Mouse (Mus musculus) midbrain, embryonic 16.5 days (tissue): ENCODE data around the gene Slit2. TPM values are rescaled to one million over a fixed set of nuclear protein-coding genes. Genes with fewer than 3 reads are reported as not detected.

Source experiments
- ATAC-seq: fragments of 200-750 bp; cut with Nextera tagmentation; 2 replicates; pipeline ENCODE4 v1.8.0; 2017; ENCODE audit warnings: moderate TSS enrichment
- H3K27ac ChIP-seq: fragments of 300-500 bp; sonication (generic); 2 replicates; pipeline ENCODE4 v1.5.1; 2014; ENCODE audit warnings: mild to moderate bottlenecking, low read length, mixed read lengths
- H3K27me3 ChIP-seq: fragments of 300-500 bp; sonication (generic); 2 replicates; pipeline ENCODE4 v1.6.1; 2014; ENCODE audit warnings: low read depth, low read length, mixed read lengths; ENCODE audit not compliant: control insufficient read depth, insufficient read depth
- H3K36me3 ChIP-seq: fragments of 300-500 bp; sonication (generic); 2 replicates; pipeline ENCODE4 v1.6.1; 2014; ENCODE audit warnings: mild to moderate bottlenecking, low read length, moderate library complexity, mixed read lengths; ENCODE audit not compliant: control insufficient read depth, insufficient read depth
- H3K4me1 ChIP-seq: fragments of 300-500 bp; sonication (generic); 2 replicates; pipeline ENCODE4 v1.6.1; 2014; ENCODE audit warnings: mild to moderate bottlenecking, low read length, mixed read lengths; ENCODE audit not compliant: control insufficient read depth, insufficient read depth
- H3K4me2 ChIP-seq: fragments of 300-500 bp; sonication (generic); 2 replicates; pipeline ENCODE4 v1.6.1; 2014; ENCODE audit warnings: mild to moderate bottlenecking, low read length, mixed read lengths
- H3K4me3 ChIP-seq: fragments of 300-500 bp; sonication (generic); 2 replicates; pipeline ENCODE4 v1.5.1; 2014; ENCODE audit warnings: low read depth, mild to moderate bottlenecking, low read length, moderate library complexity, mixed read lengths
- H3K9ac ChIP-seq: fragments of 300-500 bp; sonication (generic); 2 replicates; pipeline ENCODE4 v1.6.1; 2014; ENCODE audit warnings: low read depth, low read length, mixed read lengths
- H3K9me3 ChIP-seq: fragments of 300-500 bp; sonication (generic); replicated peaks from 2 replicates; pipeline ENCODE4 v1.6.1; 2014; ENCODE audit warnings: mild to moderate bottlenecking, low read length, mixed read lengths; ENCODE audit not compliant: control insufficient read depth, poor library complexity, severe bottlenecking
- WGBS: fragments of 180-500 bp; shearing (Covaris S2); extraction: QIAGEN DNeasy Blood & Tissue Kit; methylation state at CpG from one replicate; pipeline ENCODE4 v1.1.7; 2014; 5-methylcytosine and 5-hydroxymethylcytosine counted together
- polyA plus RNA-seq: library from polyadenylated mRNA; unstranded; fragments of >200 nt; fragmentation: Nextera tagmentation; extraction: Ambion mirVana; gene quantifications from 2 replicates; pipeline ENCODE4 v1.2.1, GENCODE M21; 2015

Gene Slit2
- polyA plus RNA-seq, result 17.5 and 24.9 TPM in 2 replicates

- no peaks in the 10 kb centered on the region for H3K36me3 ChIP-seq
- peak within 1 kb of the TSS; percentile 76 for H3K9ac ChIP-seq
- H3K27me3 ChIP-seq, result no peaks in the 10 kb centered on the region
- H3K4me3 ChIP-seq, result peak within 1 kb of the TSS; percentile 67
- H3K4me1 ChIP-seq, result peaks cover 12% of the 10 kb centered on the region
- H3K27ac ChIP-seq, result peak within 1 kb of the TSS; percentile 70
- peak within 1 kb of the TSS; percentile 98 for H3K4me2 ChIP-seq
- H3K9me3 ChIP-seq, result no peaks in the 10 kb centered on the region
- peak; percentile 82 for ATAC-seq
- under 1% methylated on average over 62 of the region's 66 CpGs for WGBS
Observed at GRCm38 (mm10) chr5:47982941-47983701, at the start of gene Slit2. Gene Slit2, plus strand, starts transcription at chr5:47983138.

GRCm38 (mm10) chr5:47938586-47939372 lies 44.2 kb upstream of the Slit2 start:
- 91% methylated on average over 5 of the region's 5 CpGs for WGBS

GRCm38 (mm10) chr5:47956451-47956850 lies 26.5 kb upstream of the Slit2 start:
- no peaks in the 10 kb centered on the region for H3K36me3 ChIP-seq
- no peak overlapping the region for H3K27ac ChIP-seq
- H3K27me3 ChIP-seq, result no peaks in the 10 kb centered on the region
- H3K4me1 ChIP-seq, result no peaks in the 10 kb centered on the region
- ATAC-seq, result no peak
- H3K4me3 ChIP-seq, result no peak overlapping the region
- H3K4me2 ChIP-seq, result no peak overlapping the region
- no peak overlapping the region for H3K9ac ChIP-seq
- no peaks in the 10 kb centered on the region for H3K9me3 ChIP-seq
- 89% methylated on average over 1 of the region's 1 CpGs for WGBS

More at GRCm38 (mm10) chr5:47938586-47939372, 44.2 kb upstream of the Slit2 start:
- no peaks in the 10 kb centered on the region for H3K27me3 ChIP-seq
- H3K9ac ChIP-seq, result no peak overlapping the region
- H3K4me3 ChIP-seq, result no peak overlapping the region
- no peak for ATAC-seq
- no peak overlapping the region for H3K27ac ChIP-seq
- no peaks in the 10 kb centered on the region for H3K36me3 ChIP-seq
- H3K4me1 ChIP-seq, result no peaks in the 10 kb centered on the region
- no peaks in the 10 kb centered on the region for H3K9me3 ChIP-seq
- H3K4me2 ChIP-seq, result no peak overlapping the region

GRCm38 (mm10) chr5:47975795-47976194 lies 7.1 kb upstream of the Slit2 start:
- Histone ChIP-seq H3K4me3 (no peak overlapping the region), H3K36me3 (no peaks in the 10 kb centered on the region), H3K27me3 (no peaks in the 10 kb centered on the region), H3K4me1 (no peaks in the 10 kb centered on the region), H3K27ac (no peak overlapping the region), H3K9me3 (no peaks in the 10 kb centered on the region), H3K9ac (no peak overlapping the region), H3K4me2 (no peak overlapping the region)
- WGBS, result 51% methylated on average over 2 of the region's 2 CpGs
- ATAC-seq, result peak; percentile 85

GRCm38 (mm10) chr5:47979371-47979770 lies 3.6 kb upstream of the Slit2 start:
- H3K4me3 ChIP-seq, result no peak overlapping the region
- H3K36me3 ChIP-seq, result no peaks in the 10 kb centered on the region
- H3K9ac ChIP-seq, result no peak overlapping the region
- H3K27ac ChIP-seq, result no peak overlapping the region
- H3K4me2 ChIP-seq, result no peak overlapping the region
- H3K4me1 ChIP-seq, result no peaks in the 10 kb centered on the region
- ATAC-seq, result no peak
- 49% methylated on average over 4 of the region's 4 CpGs for WGBS
- no peaks in the 10 kb centered on the region for H3K9me3 ChIP-seq
- H3K27me3 ChIP-seq, result no peaks in the 10 kb centered on the region

- ATAC-seq, result no peak
- Histone ChIP-seq H3K9me3 (no peaks in the 10 kb centered on the region), H3K27ac (no peak overlapping the region), H3K27me3 (no peaks in the 10 kb centered on the region), H3K4me2 (no peak overlapping the region), H3K9ac (no peak overlapping the region), H3K4me3 (no peak overlapping the region), H3K4me1 (peaks cover 5% of the 10 kb centered on the region; the same call in 1 of the 2 replicates), H3K36me3 (no peaks in the 10 kb centered on the region)
- 29% methylated on average over 5 of the region's 5 CpGs for WGBS
Observed at GRCm38 (mm10) chr5:47980459-47980858, 2.5 kb upstream of the Slit2 start.

- Histone ChIP-seq H3K27ac (no peak overlapping the region), H3K4me2 (peak overlapping the region; percentile 98), H3K4me3 (no peak overlapping the region), H3K27me3 (no peaks in the 10 kb centered on the region), H3K9ac (no peak overlapping the region), H3K36me3 (no peaks in the 10 kb centered on the region), H3K4me1 (peaks cover 11% of the 10 kb centered on the region), H3K9me3 (no peaks in the 10 kb centered on the region)
- WGBS, result 61% methylated on average over 8 of the region's 8 CpGs
- no peak for ATAC-seq
Observed at GRCm38 (mm10) chr5:47981951-47982350, 987 bp upstream of the Slit2 start.

GRCm38 (mm10) chr5:47983746-47984583 lies 1.0 kb downstream of the Slit2 start:
- peak overlapping the region; percentile 67 for H3K4me3 ChIP-seq
- peak overlapping the region; percentile 76 for H3K9ac ChIP-seq
- no peaks in the 10 kb centered on the region for H3K27me3 ChIP-seq
- no peak overlapping the region; the same call in 1 of the 2 replicates for H3K27ac ChIP-seq
- no peaks in the 10 kb centered on the region for H3K9me3 ChIP-seq
- peak overlapping the region; percentile 98 for H3K4me2 ChIP-seq
- H3K4me1 ChIP-seq, result peaks cover 16% of the 10 kb centered on the region
- peak; percentile 37 for ATAC-seq
- no peaks in the 10 kb centered on the region for H3K36me3 ChIP-seq
- WGBS, result under 1% methylated on average over 38 of the region's 38 CpGs
